Mouse (Mus musculus) NIH3T3 (cell line): ENCODE measurements around the gene Hist1h1d.
"Not testable (repeated sequence)": the region's sequence is repeated elsewhere in the genome, so short reads cannot be mapped to it uniquely, and the experiment has no call there.

Experiments
- DNase-seq: peaks from one replicate; pipeline ENCODE4 v3.0.0-alpha.2; 2012; ENCODE audit warnings: low read depth

The Hist1h1d gene

DNA sequence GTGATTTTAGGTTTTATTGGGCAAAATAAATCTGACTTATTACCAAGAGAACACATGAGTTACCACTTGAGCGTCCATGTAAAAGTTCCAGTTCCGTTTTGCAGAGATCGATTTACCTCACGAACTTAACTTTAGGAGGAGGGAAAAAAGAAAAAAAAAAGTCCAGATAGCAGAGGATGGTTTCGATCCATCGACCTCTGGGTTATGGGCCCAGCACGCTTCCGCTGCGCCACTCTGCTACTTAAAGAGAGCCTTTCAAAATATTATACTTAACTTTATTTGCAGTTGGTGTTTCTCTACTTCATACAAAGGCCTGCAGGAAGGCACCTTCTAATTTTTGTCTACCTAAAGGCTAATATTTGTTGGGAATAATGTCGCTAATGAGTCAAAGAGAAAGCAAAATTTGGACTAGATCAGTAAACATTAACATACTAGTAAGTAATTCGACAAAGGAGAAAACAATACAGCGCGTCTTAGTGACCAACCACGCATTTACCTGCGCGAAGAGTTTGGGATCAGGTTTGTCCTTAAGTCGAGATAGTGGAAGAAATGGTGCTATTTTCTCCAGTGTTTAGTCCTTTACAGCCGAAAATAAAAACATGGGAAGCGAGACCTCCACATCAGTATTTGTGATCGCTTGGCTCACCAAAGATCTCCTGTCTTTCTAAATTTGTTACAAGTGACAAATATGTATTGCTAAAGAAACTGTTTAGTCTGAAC, 22.7 kb upstream of the Hist1h1d start:
- peak; percentile 76 for DNase-seq

DNA sequence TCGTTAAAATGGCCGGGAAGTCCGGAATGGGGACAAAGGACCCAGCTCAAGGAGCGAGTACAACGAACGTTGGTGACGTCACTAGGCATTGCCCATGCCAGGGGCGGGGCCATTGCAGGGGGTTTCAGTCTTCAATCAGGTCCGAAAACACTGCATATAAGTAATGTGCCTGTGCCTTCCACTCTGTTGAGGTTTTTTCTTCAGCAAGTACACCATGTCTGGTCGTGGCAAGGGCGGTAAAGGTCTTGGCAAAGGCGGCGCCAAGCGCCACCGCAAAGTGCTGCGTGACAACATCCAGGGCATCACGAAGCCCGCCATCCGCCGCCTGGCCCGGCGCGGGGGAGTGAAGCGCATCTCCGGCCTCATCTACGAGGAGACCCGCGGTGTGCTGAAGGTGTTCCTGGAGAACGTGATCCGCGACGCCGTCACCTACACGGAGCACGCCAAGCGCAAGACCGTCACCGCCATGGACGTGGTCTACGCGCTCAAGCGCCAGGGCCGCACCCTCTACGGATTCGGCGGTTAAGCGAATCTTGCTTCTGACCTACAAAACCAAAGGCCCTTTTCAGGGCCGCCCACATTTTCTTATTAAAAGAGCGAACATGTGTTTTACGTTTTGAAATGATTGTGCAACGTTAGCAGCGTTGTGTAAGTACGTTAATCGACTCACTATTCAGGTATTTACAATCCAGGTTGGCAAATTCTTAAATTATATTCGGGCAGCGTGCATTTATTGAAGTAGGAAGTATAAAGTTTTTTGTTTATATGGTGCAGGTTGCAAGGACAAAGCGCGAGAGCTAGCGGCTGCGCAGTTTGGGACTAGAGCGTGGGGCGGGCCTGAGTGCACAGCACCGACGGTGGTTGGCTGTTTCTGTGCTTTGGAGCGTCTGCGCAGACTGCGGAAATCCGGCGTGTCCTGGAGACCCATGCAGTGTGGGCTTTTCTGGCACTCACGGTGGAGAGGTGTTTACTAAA, 21.9 kb upstream of the Hist1h1d start, which contains the start of gene Hist1h4h:
Gene Hist1h4h (plus strand): TSS at position 150 of the 975 bp plus-strand sequence.
- peak; percentile 96 for DNase-seq

DNA sequence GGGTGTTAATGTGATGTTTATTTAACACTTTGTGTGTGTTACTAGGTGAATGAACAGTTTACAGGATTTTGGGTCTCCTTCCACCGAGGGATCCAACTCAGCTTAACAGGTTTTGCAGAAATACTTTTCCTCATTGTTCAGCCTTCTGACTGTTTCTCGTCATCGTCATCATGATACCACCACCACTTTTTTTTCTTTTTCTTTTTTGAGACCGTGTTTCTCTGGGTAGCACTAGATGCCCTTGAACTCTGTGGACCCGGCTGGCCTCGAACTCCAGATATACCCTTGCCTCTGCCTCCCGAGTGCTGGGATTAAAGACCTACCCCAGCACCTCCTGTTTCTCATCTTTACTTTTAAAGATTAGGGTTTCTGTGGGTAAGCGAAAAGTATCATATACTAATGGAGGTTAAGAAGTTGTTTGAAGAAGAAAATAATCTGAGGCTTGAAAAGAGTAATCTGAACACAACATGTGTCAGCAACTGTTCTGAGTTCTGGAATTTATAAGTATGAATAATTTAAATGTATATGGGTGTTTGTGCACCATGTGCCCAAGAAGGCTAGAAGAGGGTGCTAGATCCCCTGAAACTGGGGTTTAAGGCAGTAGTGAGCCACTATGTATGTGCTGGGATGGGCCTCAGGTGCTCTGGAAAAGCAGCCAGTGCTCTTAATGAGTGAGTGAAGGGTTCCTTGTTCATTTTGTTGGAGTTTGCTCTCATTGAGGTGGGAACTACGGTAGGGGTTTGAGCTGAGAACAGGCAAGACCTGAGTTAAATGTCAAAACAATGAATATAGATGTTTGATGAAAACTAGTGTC, 20.6 kb upstream of the Hist1h1d start:
- DNase-seq: peak; percentile 22

DNA sequence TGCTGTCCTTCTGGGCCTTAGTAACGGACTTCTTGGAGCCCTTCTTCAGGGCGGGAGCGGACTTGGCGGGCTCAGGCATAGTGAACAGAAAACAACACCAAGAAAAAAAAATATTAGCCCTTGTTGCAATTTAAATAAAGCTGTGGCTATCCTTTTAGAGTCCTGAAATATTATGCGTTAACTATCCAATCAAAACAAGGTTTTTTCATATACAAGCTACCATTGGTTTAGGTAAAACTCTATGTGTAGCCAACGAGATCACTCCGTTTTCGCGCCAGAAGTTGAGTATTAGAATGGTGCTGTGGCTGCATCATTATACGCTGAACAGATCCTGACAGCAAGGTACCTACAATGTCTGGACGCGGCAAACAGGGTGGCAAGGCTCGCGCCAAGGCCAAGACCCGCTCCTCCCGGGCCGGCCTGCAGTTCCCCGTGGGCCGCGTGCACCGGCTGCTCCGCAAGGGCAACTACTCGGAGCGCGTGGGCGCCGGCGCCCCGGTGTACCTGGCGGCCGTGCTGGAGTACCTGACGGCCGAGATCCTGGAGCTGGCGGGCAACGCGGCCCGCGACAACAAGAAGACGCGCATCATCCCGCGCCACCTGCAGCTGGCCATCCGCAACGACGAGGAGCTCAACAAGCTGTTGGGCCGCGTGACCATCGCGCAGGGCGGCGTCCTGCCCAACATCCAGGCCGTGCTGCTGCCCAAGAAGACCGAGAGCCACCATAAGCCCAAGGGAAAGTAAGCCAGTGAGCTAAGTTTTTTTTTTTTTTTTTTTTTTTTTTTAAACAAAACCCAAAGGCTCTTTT, 19.3 kb upstream of the Hist1h1d start, which contains the start of gene Hist1h2af:
Gene Hist1h2af (plus strand): TSS at position 347 of the 808 bp plus-strand sequence.
- peak; percentile 87 for DNase-seq

- no peak for DNase-seq
These were observed 18.5 kb upstream of the Hist1h1d start for GRCm38 (mm10) chr13:23534368-23535131.

DNA sequence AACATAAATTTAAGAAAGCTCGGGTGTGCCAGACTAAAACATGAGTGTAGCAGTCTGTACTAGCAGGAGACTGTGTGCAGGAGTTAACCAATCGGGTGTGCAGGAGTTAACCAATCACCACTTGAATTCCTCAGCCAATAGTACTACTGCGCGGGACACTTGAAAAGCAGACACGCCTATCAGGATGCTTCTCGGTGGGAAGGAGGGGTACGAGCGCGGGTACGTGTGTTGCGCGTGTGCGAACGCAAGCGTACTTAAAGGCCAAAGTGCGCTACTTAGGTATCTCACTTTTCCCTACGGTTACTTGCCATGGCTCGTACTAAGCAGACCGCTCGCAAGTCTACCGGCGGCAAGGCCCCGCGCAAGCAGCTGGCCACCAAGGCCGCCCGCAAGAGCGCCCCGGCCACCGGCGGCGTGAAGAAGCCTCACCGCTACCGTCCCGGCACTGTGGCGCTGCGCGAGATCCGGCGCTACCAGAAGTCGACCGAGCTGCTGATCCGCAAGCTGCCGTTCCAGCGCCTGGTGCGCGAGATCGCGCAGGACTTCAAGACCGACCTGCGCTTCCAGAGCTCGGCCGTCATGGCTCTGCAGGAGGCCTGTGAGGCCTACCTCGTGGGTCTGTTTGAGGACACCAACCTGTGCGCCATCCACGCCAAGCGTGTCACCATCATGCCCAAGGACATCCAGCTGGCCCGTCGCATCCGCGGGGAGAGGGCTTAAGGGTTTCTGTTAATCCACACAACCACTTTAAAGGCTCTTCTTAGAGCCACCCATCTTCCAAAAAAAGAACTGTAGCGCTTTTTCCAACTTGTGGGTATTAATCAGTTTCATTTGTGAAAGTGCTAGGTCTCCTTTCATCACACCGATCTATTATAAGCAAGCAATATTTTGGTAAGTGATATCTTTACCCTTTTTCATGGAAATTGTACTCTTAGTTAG, 17.7 kb upstream of the Hist1h1d start, which contains the start of gene Hist1h3g:
Gene Hist1h3g (plus strand): TSS at position 286 of the 939 bp plus-strand sequence.
- DNase-seq: peak; percentile 90

DNA sequence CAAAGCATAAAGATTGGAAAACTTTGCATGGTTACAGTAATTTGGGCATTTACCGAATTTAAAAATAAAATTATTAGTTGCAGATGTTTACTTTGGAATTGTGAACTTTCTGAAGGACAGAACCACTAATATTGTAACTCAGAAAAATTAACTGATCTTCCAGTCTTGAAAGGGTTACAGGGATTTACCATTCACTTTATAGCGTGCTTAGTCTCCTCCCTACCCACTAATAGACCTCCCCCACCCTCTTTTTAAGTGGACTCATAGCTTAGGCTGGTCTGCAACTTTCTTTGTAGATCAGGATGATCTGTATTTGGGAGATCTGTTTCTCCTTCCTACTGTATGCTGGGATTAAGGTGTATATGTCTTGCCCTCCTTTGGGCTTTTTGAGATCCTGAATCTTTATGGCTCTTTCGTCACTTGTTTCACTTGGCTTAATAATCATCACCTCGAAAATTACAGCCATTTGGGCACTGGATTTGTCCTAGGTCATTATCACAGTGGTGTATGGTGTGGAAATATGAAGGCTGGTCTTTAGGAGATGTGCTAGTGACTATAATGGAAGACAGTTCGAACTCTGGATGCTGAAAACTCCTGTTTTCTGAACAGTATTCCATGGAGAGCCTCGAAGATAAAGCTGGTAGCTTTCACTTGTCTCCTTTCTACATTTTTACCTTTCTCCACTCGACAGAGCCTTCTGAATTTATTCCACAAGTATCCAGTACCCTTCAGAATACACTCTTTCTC, 16.8 kb upstream of the Hist1h1d start:
- no peak for DNase-seq

DNA sequence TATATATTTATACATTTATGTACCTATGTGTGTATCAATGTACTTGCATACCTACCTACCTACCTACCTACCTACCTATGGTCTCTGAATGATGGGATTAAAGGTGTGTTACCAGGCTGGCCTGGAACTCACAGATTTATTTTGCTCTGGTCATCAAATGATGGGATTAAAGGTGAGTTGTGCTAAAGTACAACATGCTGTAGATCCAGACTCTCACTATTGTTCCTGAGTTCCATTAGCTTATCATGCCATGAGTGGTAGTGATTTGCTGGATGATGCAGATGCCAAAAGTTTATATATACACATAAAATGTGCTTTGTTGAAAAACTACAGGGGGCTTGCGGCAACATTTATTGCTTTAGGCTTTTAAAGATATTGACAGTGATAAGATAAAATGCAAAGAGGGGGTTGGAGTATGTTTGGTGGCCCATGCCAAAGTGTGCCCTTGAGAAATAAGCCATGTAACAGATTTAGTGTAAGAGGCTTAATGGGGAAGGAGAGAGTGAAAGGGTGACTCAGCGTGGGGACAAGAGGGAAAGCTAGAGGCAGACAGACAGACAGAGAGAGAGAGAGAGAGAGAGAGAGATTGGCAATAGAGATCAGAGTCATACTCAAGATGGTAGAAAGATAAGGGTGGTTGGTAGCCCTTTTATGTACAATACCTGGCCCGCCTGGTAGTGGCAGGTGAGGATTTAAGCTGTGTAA, 15.9 kb upstream of the Hist1h1d start:
- DNase-seq: no peak

GRCm38 (mm10) chr13:23538249-23538648, 14.8 kb upstream of the Hist1h1d start:
- DNase-seq: no peak

- not testable (repeated sequence) for DNase-seq
These were observed 13.2 kb upstream of the Hist1h1d start for GRCm38 (mm10) chr13:23539821-23540220.

DNA sequence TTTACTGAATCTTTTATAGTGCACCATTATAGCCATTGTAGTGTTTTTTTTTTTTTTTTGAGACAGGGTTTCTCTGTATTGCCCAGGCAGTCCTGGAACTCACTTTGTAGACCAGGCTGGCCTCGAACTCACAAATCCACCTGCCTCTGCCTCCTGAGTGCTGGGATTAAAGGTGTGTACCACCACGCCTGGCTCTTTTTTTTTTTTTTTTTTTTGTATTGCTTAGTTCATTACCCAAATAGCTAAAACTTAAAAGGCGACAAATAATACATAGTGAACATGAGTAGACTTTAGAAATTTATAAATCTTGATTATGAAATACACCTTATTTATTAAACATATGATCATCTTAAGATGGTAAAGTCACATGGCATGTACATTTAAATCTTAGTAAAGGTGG, 11.6 kb upstream of the Hist1h1d start:
- DNase-seq: no peak

DNA sequence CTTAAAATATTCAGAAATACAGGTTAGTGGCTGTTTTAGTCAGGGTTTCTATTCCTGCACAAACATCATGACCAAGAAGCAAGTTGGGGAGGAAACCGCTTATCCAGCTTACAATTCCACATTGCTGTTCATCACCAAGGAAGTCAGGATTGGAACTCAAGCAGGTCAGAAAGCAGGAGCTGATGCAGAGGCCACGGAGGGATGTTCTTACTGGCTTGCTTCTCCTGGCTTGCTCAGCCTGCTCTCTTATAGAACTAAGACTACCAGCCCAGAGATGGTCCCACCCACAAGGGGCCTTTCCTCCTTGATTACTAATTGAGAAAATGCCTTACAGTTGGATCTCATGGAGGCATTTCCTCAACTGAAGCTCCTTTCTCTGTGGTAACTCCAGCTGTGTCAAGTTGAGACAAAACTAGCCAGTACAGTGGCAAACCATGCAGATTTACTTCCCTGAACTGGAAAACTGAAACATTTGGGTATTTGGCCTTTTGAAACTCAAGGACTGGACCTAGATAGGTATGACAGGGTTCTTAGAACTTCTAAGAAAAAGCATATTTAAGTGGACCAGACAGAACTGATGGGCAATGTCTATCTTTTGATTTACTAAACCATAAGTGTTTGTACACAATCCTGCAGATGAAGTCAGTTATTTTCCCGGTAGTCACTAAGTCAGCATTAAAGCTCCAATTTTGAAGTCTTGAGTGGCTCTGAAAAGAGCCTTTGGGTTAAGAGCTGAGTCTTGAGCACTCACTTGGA, 10.7 kb upstream of the Hist1h1d start:
- DNase-seq: not testable (repeated sequence)

- peak; percentile 88 for DNase-seq
These were observed 10.0 kb upstream of the Hist1h1d start, which contains the start of gene Hist1h2bh for GRCm38 (mm10) chr13:23542999-23543607. Gene Hist1h2bh (minus strand): TSS chr13:23543392.

DNA sequence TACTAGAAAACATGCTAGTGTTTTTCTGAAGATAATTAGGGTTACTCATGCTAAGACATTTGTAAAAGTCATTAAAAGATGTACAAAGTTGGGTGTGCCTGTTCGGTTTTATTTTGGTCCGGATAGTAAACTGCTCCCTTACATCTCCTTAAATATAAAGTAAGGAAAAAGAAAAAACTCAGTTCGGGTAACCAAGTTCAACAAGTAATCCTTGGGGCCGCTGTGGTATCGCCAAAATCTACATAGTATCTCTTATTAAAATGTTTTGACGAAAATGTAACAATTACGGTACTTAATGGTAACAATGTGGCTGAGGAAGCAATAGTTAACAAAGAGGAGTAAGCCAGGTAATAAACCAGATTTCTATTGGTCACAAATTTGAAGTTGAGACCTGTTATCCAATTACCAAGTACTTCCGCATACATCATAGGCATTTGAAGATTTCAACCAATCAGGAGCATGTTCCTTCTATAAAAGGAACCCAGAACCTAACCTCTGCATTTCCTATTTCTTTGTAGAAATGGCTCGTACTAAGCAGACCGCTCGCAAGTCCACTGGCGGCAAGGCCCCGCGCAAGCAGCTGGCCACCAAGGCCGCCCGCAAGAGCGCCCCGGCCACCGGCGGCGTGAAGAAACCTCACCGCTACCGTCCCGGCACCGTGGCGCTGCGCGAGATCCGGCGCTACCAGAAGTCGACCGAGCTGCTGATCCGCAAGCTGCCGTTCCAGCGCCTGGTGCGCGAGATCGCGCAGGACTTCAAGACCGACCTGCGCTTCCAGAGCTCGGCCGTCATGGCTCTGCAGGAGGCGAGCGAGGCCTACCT, 8.9 kb upstream of the Hist1h1d start, which contains the start of gene Hist1h3f:
Gene Hist1h3f (plus strand): TSS at position 88 of the 822 bp plus-strand sequence.
- peak; percentile 89 for DNase-seq

- not testable (repeated sequence) for DNase-seq
These were observed 8.3 kb upstream of the Hist1h1d start for GRCm38 (mm10) chr13:23544787-23545120.
